Mouse (Mus musculus): ENCODE data around the gene Stk16.

The Stk16 gene

GRCm38 (mm10) chr1:75236117-75237050 lies 25.7 kb downstream of the Stk16 start, which contains the start of gene Dnajb2:
Gene Dnajb2, plus strand, starts transcription at chr1:75236406.
- DNase-seq (ENCODE audit: low read depth, low spot score), result peak; percentile 76

GRCm38 (mm10) chr1:75239591-75239990 lies 29.0 kb downstream of the Stk16 start:
- no peak for DNase-seq (ENCODE audit: low read depth, low spot score)

DNA sequence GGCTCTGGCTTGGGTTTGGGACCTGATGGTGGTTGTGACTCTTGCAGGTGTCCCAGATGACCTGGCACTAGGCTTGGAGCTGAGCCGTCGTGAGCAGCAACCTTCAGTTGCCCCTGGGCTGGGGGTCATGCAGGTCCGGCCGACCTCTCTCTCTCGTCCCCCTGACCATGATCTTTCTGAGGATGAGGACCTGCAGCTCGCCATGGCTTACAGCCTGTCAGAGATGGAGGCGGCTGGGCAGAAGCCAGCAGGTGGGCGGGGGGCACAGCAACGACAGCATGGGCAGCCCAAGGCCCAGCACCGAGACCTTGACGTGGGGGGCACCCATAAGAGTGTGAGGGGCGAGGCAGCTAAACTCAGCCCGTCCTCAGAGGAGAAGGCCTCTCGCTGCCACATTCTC lies 32.8 kb downstream of the Stk16 start:
- DNase-seq (ENCODE audit: low read depth, low spot score), result no peak

DNA sequence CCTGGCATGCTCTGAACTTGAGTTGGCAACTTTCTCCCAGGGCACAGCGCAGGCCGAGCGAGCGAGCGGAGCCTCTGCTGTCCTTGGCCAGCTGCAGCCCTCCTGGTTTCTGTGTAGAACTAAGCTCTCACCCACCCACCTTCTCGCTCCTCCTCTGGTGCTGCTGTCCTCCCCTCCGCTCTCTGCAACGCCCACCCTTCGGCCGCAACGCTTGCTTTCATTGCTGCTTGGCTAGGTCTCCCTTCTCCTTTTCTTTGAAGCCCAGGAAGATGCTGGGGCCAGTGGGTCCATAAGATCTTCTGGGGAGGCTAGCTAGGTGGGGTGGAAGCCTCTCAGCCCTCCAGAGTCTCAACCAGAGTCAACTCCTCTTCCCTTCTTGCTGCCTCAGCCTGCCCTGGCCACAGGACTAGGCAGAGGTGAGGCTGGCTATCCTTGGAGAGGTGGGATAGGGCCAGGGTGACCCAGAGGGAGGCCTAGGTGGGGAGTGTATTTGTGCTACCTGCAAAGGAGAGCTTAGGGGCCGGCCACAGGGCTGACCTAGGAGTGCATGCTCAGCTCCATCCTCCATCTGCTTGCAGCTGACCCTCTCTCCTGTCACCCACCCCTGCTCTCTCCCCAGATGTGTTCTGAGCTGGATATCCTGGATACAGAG lies 33.7 kb downstream of the Stk16 start:
- no peak for DNase-seq (ENCODE audit: low read depth, low spot score)

DNA sequence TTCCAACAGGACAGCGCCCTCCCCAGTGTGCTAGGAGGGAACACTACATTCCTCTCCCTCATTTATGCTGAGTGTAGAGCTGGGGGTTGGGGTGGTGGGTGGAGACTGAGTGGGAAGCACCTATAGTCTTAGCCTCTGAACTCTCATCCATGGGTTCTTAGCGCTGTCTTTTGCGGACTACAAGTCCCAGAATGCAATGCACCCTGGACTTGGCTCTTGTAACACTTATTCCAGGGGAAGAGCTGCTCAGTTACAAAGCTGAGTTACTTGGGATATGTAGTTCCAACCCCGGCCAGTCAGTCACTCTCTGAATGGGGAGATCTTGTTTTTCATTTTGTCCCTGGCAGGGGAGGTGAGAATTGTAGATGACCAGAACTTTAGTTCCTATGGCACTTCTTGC lies 34.2 kb downstream of the Stk16 start:
- DNase-seq (ENCODE audit: low read depth, low spot score), result peak; percentile 65

- no peak for DNase-seq (ENCODE audit: low read depth, low spot score)
Measured at GRCm38 (mm10) chr1:75247071-75247930, 36.7 kb downstream of the Stk16 start.

DNA sequence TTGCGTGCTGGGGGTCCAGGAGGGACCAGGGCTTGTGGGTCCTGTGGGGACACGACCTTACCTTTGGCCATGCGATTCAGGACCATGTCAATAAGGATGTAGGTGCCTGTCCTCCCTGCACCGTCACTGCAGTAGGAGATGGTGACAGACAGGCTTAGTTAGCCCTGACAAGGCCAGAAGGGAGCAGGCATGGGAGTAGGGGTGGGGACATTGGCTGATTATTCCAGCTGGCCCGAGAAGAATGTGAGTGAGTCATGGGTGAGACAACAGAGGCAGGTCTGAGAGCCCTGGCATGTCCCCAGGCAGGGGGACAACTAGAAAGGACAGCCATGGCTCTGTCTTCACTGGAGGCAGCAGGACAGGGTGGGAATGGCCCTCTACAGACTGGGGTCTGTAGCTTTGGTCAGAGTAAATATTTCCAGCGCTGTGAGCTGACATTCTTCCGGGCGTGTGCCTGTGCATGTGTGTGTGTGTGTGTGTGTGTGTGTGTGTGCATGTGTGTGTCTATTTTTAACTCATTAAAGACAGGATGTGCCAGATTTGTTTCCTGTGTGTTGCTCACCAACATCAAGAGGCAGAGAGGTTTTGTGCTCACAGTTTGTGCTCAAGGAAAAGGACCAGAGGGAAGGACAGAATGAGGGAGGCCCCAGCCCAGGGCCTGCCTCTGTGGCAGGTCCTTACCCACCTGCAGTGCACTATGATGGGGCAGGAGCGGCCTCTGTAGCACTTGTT lies 37.6 kb downstream of the Stk16 start:
- no peak for DNase-seq (ENCODE audit: low read depth, low spot score)

- DNase-seq (ENCODE audit: low read depth, low spot score), result no peak
Measured at GRCm38 (mm10) chr1:75250498-75250897, 39.9 kb downstream of the Stk16 start.

GRCm38 (mm10) chr1:75251112-75251970 lies 40.7 kb downstream of the Stk16 start:
- DNase-seq (ENCODE audit: low read depth, low spot score), result peak; percentile 61

- no peak for DNase-seq (ENCODE audit: low read depth, low spot score)
Measured at GRCm38 (mm10) chr1:75252308-75252707, 41.7 kb downstream of the Stk16 start.

- DNase-seq (ENCODE audit: low read depth, low spot score), result no peak
Measured at GRCm38 (mm10) chr1:75253029-75253428, 42.4 kb downstream of the Stk16 start.

- no peak for DNase-seq (ENCODE audit: low read depth, low spot score)
Measured at GRCm38 (mm10) chr1:75253849-75254624, 43.4 kb downstream of the Stk16 start.

GRCm38 (mm10) chr1:75254625-75255013 lies 44.0 kb downstream of the Stk16 start:
- DNase-seq (ENCODE audit: low read depth, low spot score), result no peak

- no peak for DNase-seq (ENCODE audit: low read depth, low spot score)
Measured at GRCm38 (mm10) chr1:75255516-75256046, 44.9 kb downstream of the Stk16 start.

DNA sequence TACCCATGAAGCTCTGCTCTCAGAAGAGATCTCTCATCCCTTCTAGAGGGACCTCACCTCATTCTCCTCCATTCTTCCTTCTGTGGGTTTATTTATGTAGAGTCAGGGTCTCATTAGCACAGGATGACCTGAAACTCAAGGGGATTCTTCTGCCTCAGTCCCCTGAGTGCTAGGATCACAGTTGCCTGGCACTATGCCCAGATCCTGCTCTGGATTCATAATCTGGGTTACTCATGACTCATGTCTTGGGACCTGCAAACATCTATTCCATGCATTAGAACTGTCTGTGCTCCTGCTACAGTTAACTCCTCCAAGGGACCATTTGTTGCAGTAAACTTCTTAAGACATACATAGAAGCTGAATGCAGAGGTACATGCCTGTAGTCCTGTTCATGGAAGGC lies 50.6 kb downstream of the Stk16 start:
- DNase-seq (ENCODE audit: low read depth, low spot score), result no peak

- DNase-seq (ENCODE audit: low read depth, low spot score), result no peak
Measured at GRCm38 (mm10) chr1:75262969-75263951, 52.6 kb downstream of the Stk16 start.

DNA sequence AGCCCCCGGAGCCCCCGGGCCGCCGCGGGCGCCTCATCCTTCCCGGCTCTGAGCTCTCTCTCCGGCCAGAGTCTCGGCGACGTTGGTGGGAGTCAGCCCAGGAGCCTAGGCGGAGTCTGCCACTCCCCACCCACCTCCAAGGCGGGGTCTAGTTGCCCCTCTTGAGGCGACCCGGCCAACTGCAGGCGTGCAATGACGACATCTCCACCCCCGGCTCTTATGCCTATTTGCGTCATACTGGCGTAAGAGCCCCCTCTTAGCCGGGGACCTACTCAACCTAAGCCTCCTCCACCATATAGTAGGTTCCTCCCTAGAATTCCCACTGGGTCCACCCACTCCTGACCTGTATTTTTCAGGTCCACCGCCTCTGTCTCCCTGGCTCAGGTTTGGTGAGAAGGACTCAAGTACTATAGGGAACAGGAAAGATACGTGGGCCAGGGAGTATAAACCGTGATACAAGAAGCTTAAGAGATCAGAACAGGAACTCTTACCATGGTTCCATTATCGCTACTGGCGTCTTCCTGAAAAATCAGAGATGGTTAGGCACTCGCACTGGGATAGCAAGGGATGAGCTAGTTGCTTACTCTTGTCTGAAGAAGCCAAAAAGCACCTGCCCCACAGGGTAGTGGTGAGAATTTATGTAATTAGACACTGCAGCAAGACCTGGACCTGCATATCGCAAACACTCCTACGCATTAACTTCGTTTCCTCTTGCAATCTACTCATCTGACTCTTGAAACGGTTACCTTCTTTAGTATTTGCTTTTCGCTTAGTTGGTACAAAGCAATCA lies 53.6 kb downstream of the Stk16 start, which contains the start of gene Ptprn:
Gene Ptprn (minus strand): TSS at position 412 of the 790 bp plus-strand sequence.
- DNase-seq (ENCODE audit: low read depth, low spot score), result no peak
